Mouse (Mus musculus) cortical plate, adult 2 months (tissue): Measurements from ENCODE around the gene Trim15.

ENCODE experiments used
- CTCF ChIP-seq: fragments of 200-500 bp; IDR thresholded peaks from 2 replicates; pipeline ENCODE4 v1.5.1; 2011; ENCODE audit warnings: mild to moderate bottlenecking, control low read depth, low read length; ENCODE audit not compliant: insufficient read depth; ENCODE audit errors: extremely low read depth
- POLR2A ChIP-seq: fragments of 200-500 bp; IDR thresholded peaks from 2 replicates; pipeline ENCODE4 v1.6.1; 2011; ENCODE audit warnings: mild to moderate bottlenecking, low read length, control low read depth; ENCODE audit not compliant: insufficient read depth; ENCODE audit errors: extremely low read depth

DNA sequence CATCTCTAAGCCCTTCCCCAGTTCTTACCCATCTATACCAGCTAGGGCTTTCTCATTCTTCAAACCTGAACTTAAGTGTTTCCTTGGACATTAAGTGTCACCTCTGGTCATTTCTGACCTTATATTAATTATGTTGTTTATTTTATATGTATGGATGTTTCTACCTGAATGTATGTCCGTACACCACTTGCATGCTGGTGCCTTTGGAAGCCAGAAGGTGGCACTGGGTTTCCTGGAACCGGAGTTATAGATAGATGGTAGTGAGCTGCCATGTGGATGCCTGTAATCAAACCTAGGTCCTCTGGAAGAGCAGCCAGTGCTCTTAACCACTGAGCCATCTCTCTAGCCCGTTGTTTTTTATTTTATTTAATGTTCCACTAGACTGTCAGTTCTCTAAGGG is 11.5 kb downstream of the Trim15 start:
- TF ChIP-seq CTCF (no peak), POLR2A (no peak)
